Mouse (Mus musculus) CH12.LX (cell line): ENCODE data around the gene Lcor. TPM values are rescaled to one million over a fixed set of nuclear protein-coding genes. Genes with fewer than 3 reads are reported as not detected.

Experiments
- DNase-seq: peaks from one replicate; pipeline ENCODE4 v3.0.0-alpha.2; 2013; ENCODE audit errors: extremely low read depth
- H3K27ac ChIP-seq: 2 replicates; pipeline ENCODE4 v1.5.1; 2012; ENCODE audit warnings: low read depth, mild to moderate bottlenecking, control low read depth, moderate library complexity; ENCODE audit not compliant: insufficient read depth
- H3K27me3 ChIP-seq: replicated peaks from 2 replicates; pipeline ENCODE3; 2012; ENCODE audit warnings: inconsistent platforms
- H3K36me3 ChIP-seq, 2 experiments: replicated peaks in 1 of 2; 2 replicates each; pipeline versions ENCODE3 to v1.6.1; 2012; ENCODE audit warnings: inconsistent platforms in 1 of 2, low read length in 1 of 2, mild to moderate bottlenecking in 1 of 2, mixed read lengths in 1 of 2, moderate library complexity in 1 of 2; ENCODE audit not compliant: control insufficient read depth in 1 of 2, insufficient read depth in 1 of 2
- H3K4me1 ChIP-seq, 2 experiments: 2 replicates each; pipeline ENCODE4 v1.6.1; 2012; ENCODE audit warnings: inconsistent platforms in 1 of 2, moderate library complexity in 1 of 2; ENCODE audit not compliant: insufficient read depth in 2 of 2, control insufficient read depth in 1 of 2
- H3K4me2 ChIP-seq: 2 replicates; pipeline ENCODE4 v1.6.1; 2012; ENCODE audit warnings: low read depth, mild to moderate bottlenecking, control low read depth; ENCODE audit not compliant: poor library complexity, insufficient read depth, severe bottlenecking
- H3K4me3 ChIP-seq, 3 experiments: fragments of 150-350 bp in 1 of 3; sonication (generic) in 1 of 3; replicated peaks in 1 of 3; 2 replicates each; pipeline versions ENCODE3 to v1.5.1; 2011 to 2012; ENCODE audit warnings: low read depth in 2 of 3, low read length in 2 of 3, mild to moderate bottlenecking in 2 of 3, moderate library complexity in 2 of 3, control low read depth in 1 of 3, improper control_type of control experiment in 1 of 3, inconsistent platforms in 1 of 3, mixed read lengths in 1 of 3; ENCODE audit not compliant: poor library complexity in 1 of 3
- H3K79me2 ChIP-seq: replicated peaks from 2 replicates; pipeline ENCODE4 v1.6.1; 2012; ENCODE audit warnings: mild to moderate bottlenecking, moderate library complexity; ENCODE audit not compliant: control insufficient read depth, poor library complexity, insufficient read depth, severe bottlenecking; ENCODE audit errors: extremely low read depth
- H3K9ac ChIP-seq: 2 replicates; pipeline ENCODE4 v1.6.1; 2012; ENCODE audit warnings: low read depth, mild to moderate bottlenecking, control low read depth, moderate library complexity; ENCODE audit not compliant: insufficient read depth
- H3K9me3 ChIP-seq: replicated peaks from 2 replicates; pipeline ENCODE3; 2012; ENCODE audit warnings: low read length, inconsistent platforms, mixed read lengths
- BHLHE40 ChIP-seq: IDR thresholded peaks from 2 replicates; pipeline ENCODE4 v1.6.1; 2011; ENCODE audit warnings: mild to moderate bottlenecking, low read depth, low read length, improper control_type of control experiment
- CHD1 ChIP-seq: IDR thresholded peaks from 2 replicates; pipeline ENCODE4 v1.6.1; 2012; ENCODE audit warnings: low read depth, low read length, improper control_type of control experiment, inconsistent platforms
- CHD2 ChIP-seq: IDR thresholded peaks from 2 replicates; pipeline ENCODE4 v1.6.1; 2011; ENCODE audit warnings: low read length, improper control_type of control experiment
- CTCF ChIP-seq, 2 experiments: IDR thresholded peaks in 1 of 2; conservative IDR thresholded peaks in 1 of 2; 2 replicates each; pipeline ENCODE4 v1.5.1; 2011 to 2012; ENCODE audit warnings: low read depth in 2 of 2, low read length in 2 of 2, improper control_type of control experiment in 1 of 2, inconsistent platforms in 1 of 2, mild to moderate bottlenecking in 1 of 2, moderate library complexity in 1 of 2
- E2F4 ChIP-seq: IDR thresholded peaks from 2 replicates; pipeline ENCODE4 v1.6.1; 2011; ENCODE audit warnings: low read depth, low read length, improper control_type of control experiment; ENCODE audit not compliant: insufficient replicate concordance
- ELF1 ChIP-seq: IDR thresholded peaks from 2 replicates; pipeline ENCODE4 v1.6.1; 2014; ENCODE audit warnings: low read depth, mild to moderate bottlenecking, inconsistent platforms, low read length, improper control_type of control experiment
- EP300 ChIP-seq: IDR thresholded peaks from 2 replicates; pipeline ENCODE4 v1.6.1; 2011; ENCODE audit warnings: low read length, improper control_type of control experiment
- ETS1 ChIP-seq: conservative IDR thresholded peaks from 2 replicates; pipeline ENCODE4 v1.6.1; 2012; ENCODE audit warnings: low read depth, mild to moderate bottlenecking, inconsistent platforms, low read length, improper control_type of control experiment, moderate library complexity
- GABPA ChIP-seq: IDR thresholded peaks from 2 replicates; pipeline ENCODE4 v1.6.1; 2012; ENCODE audit warnings: low read depth, low read length, improper control_type of control experiment, inconsistent platforms; ENCODE audit not compliant: insufficient replicate concordance
- HCFC1 ChIP-seq: IDR thresholded peaks from 2 replicates; pipeline ENCODE4 v1.6.1; 2012; ENCODE audit warnings: low read depth, mild to moderate bottlenecking, inconsistent platforms, low read length, improper control_type of control experiment
- IRF4 ChIP-seq: IDR thresholded peaks from 2 replicates; pipeline ENCODE4 v1.6.1; 2014; ENCODE audit warnings: low read depth, mild to moderate bottlenecking, inconsistent platforms, low read length, improper control_type of control experiment
- JUN ChIP-seq: IDR thresholded peaks from 2 replicates; pipeline ENCODE4 v1.6.1; 2011; ENCODE audit warnings: low read depth, mild to moderate bottlenecking, low read length, improper control_type of control experiment, moderate library complexity; ENCODE audit not compliant: insufficient read depth
- JUND ChIP-seq: conservative IDR thresholded peaks from 2 replicates; pipeline ENCODE4 v1.6.1; 2011; ENCODE audit warnings: low read depth, low read length, improper control_type of control experiment
- KAT2A ChIP-seq: IDR thresholded peaks from 2 replicates; pipeline ENCODE4 v1.6.1; 2012; ENCODE audit warnings: low read length, improper control_type of control experiment, inconsistent platforms; ENCODE audit not compliant: insufficient replicate concordance
- MAFK ChIP-seq: IDR thresholded peaks from 2 replicates; pipeline ENCODE4 v1.6.1; 2011; ENCODE audit warnings: low read length, improper control_type of control experiment; ENCODE audit not compliant: insufficient replicate concordance
- MAX ChIP-seq: IDR thresholded peaks from 2 replicates; pipeline ENCODE4 v1.6.1; 2011; ENCODE audit warnings: low read length, improper control_type of control experiment
- MAZ ChIP-seq: IDR thresholded peaks from 2 replicates; pipeline ENCODE4 v1.6.1; 2012; ENCODE audit warnings: low read depth, mild to moderate bottlenecking, inconsistent platforms, low read length, improper control_type of control experiment, moderate library complexity
- MEF2A ChIP-seq: IDR thresholded peaks from 2 replicates; pipeline ENCODE4 v1.6.1; 2014; ENCODE audit warnings: low read depth, mild to moderate bottlenecking, inconsistent platforms, low read length, improper control_type of control experiment, borderline replicate concordance
- MXI1 ChIP-seq: IDR thresholded peaks from 2 replicates; pipeline ENCODE4 v1.6.1; 2011; ENCODE audit warnings: mild to moderate bottlenecking, low read depth, low read length, improper control_type of control experiment
- MYC ChIP-seq: IDR thresholded peaks from 2 replicates; pipeline ENCODE4 v1.6.1; 2011; ENCODE audit warnings: low read depth, mild to moderate bottlenecking, improper control_type of control experiment, low read length
- NELFE ChIP-seq: IDR thresholded peaks from 2 replicates; pipeline ENCODE4 v1.6.1; 2011; ENCODE audit warnings: low read depth, low read length, improper control_type of control experiment
- NRF1 ChIP-seq: IDR thresholded peaks from 2 replicates; pipeline ENCODE4 v1.6.1; 2014; ENCODE audit warnings: low read depth, mild to moderate bottlenecking, inconsistent platforms, low read length, improper control_type of control experiment, moderate library complexity
- PAX5 ChIP-seq: IDR thresholded peaks from 2 replicates; pipeline ENCODE4 v1.6.1; 2012; ENCODE audit warnings: low read length, inconsistent platforms, mixed read lengths
- POLR2A ChIP-seq: IDR thresholded peaks from 2 replicates; pipeline ENCODE4 v1.6.1; 2011; ENCODE audit warnings: low read depth, mild to moderate bottlenecking, improper control_type of control experiment, low read length
- POLR2AphosphoS2 ChIP-seq: IDR thresholded peaks from 2 replicates; pipeline ENCODE4 v1.6.1; 2011; ENCODE audit warnings: low read depth, low read length, improper control_type of control experiment
- RAD21 ChIP-seq: IDR thresholded peaks from 2 replicates; pipeline ENCODE4 v1.6.1; 2011; ENCODE audit warnings: low read depth, mild to moderate bottlenecking, low read length, improper control_type of control experiment, moderate library complexity
- RCOR1 ChIP-seq: conservative IDR thresholded peaks from 2 replicates; pipeline ENCODE4 v1.6.1; 2012; ENCODE audit warnings: low read depth, mild to moderate bottlenecking, inconsistent platforms, low read length, improper control_type of control experiment
- SIN3A ChIP-seq: IDR thresholded peaks from 2 replicates; pipeline ENCODE4 v1.6.1; 2012; ENCODE audit warnings: low read length, improper control_type of control experiment, inconsistent platforms
- SMC3 ChIP-seq: IDR thresholded peaks from 2 replicates; pipeline ENCODE4 v1.6.1; 2011; ENCODE audit warnings: low read depth, low read length, improper control_type of control experiment
- TBP ChIP-seq: conservative IDR thresholded peaks from 2 replicates; pipeline ENCODE4 v1.6.1; 2011; ENCODE audit warnings: low read depth, low read length, improper control_type of control experiment
- TCF12 ChIP-seq: IDR thresholded peaks from 2 replicates; pipeline ENCODE4 v1.6.1; 2014; ENCODE audit warnings: low read depth, mild to moderate bottlenecking, inconsistent platforms, low read length, improper control_type of control experiment
- UBTF ChIP-seq: IDR thresholded peaks from 2 replicates; pipeline ENCODE4 v1.6.1; 2012; ENCODE audit warnings: low read depth, mild to moderate bottlenecking, inconsistent platforms, low read length, improper control_type of control experiment, moderate library complexity
- USF1 ChIP-seq: IDR thresholded peaks from 2 replicates; pipeline ENCODE4 v1.6.1; 2014; ENCODE audit warnings: low read depth, mild to moderate bottlenecking, inconsistent platforms, low read length, improper control_type of control experiment
- USF2 ChIP-seq: conservative IDR thresholded peaks from 2 replicates; pipeline ENCODE4 v1.6.1; 2011; ENCODE audit warnings: low read depth, low read length, improper control_type of control experiment
- ZC3H11A ChIP-seq: IDR thresholded peaks from 2 replicates; pipeline ENCODE4 v1.6.1; 2012; ENCODE audit warnings: low read depth, mild to moderate bottlenecking, inconsistent platforms, low read length, improper control_type of control experiment
- ZKSCAN1 ChIP-seq: IDR thresholded peaks from 2 replicates; pipeline ENCODE4 v1.6.1; 2012; ENCODE audit warnings: low read depth, inconsistent platforms, low read length, improper control_type of control experiment, borderline replicate concordance
- ZMIZ1 ChIP-seq: IDR thresholded peaks from 2 replicates; pipeline ENCODE4 v1.6.1; 2012; ENCODE audit warnings: low read depth, mild to moderate bottlenecking, inconsistent platforms, low read length, improper control_type of control experiment
- ZNF384 ChIP-seq: IDR thresholded peaks from 2 replicates; pipeline ENCODE4 v1.6.1; 2012; ENCODE audit warnings: low read depth, low read length, improper control_type of control experiment, inconsistent platforms
- dilution Hi-C: fragments of 300-500 bp; cut with MboI; formaldehyde crosslinking; loops from 2 replicates; pipeline ENCODE4 v1.14.3; 2020; ENCODE audit warnings: low sequenced_read_pairs; ENCODE audit not compliant: extremely low pct_unique_long_range_greater_than_20kb, extremely low pct_ligation_motif_present
- in situ Hi-C: fragments of 300-500 bp; cut with MboI; formaldehyde crosslinking; loops from 3 replicates; pipeline ENCODE4 v1.14.3; 2019; ENCODE audit warnings: low sequenced_read_pairs, low pct_ligation_motif_present, low pct_unique_long_range_greater_than_20kb, mixed read lengths
- polyA plus RNA-seq: library from polyadenylated mRNA; unstranded; fragments of >175 nt; gene quantifications from 2 replicates; pipeline ENCODE4 v1.2.1, GENCODE M21; 2012; ENCODE audit warnings: low read depth; ENCODE audit not compliant: insufficient read length
- total RNA-seq, 2 experiments: library from RNA; depleted of rRNA; stranded (reverse); fragments of 300-350 nt in 1 of 2; fragments of >200 nt in 1 of 2; gene quantifications; 2 replicates each; pipeline ENCODE4 v1.2.3; 2012 to 2014

Lcor gene
- total and polyA plus RNA-seq, 3 experiments = 2.9 to 4.8 (median 3.4) TPM

GRCm38 (mm10) chr19:41481030-41481886 is 1.2 kb upstream of the Lcor start:
- DNase-seq = peak; percentile 72
- Histone ChIP-seq H3K9me3 (no peaks in the 10 kb centered on the region), H3K4me2 (peak overlapping the region; percentile 90), H3K36me3 (peaks cover 0 to 2% of the 10 kb centered on the region in 2 experiments), H3K4me3 (peak overlapping the region; percentile 62 to 84 (median 72)), H3K27me3 (no peaks in the 10 kb centered on the region), H3K9ac (peak overlapping the region; percentile 80), H3K4me1 (peaks cover 0 to 22% of the 10 kb centered on the region in 2 experiments; a peak in 2 of 4 replicates), H3K27ac (peak overlapping the region; percentile 76), H3K79me2 (peaks cover 29% of the 10 kb centered on the region)
- TF ChIP-seq JUND = 0 out of 2 replicates have a peak, but pooled peaks have one; percentile 29
- no peak for TF ChIP-seq HCFC1
- peak; percentile 52; the same call in 1 of the 2 replicates for TF ChIP-seq MYC
- TF ChIP-seq MAFK = no peak
- TF ChIP-seq JUN = no peak
- no peak for TF ChIP-seq ZKSCAN1
- peak; percentile 27; the same call in 1 of the 2 replicates for TF ChIP-seq TBP
- no peak for TF ChIP-seq MAX
- peak; percentile 62 for TF ChIP-seq SMC3
- no peak for TF ChIP-seq USF1
- no peak for TF ChIP-seq ZC3H11A
- no peak for TF ChIP-seq UBTF
- TF ChIP-seq TCF12 = 0 out of 2 replicates have a peak, but pooled peaks have one; percentile 32
- TF ChIP-seq ZNF384 = peak; percentile 23
- TF ChIP-seq ZMIZ1 = no peak
- TF ChIP-seq E2F4 = no peak
- TF ChIP-seq CTCF (conservative IDR thresholded peaks at IDR 0.05 in 1 of 2, IDR thresholded peaks at IDR 0.05 in 1 of 2; ENCODE audit: low read depth in 2 of 2, low read length in 2 of 2) = peak; percentile 76 to 89
- TF ChIP-seq CHD1 = no peak
- peak; percentile 64 for TF ChIP-seq ELF1
- TF ChIP-seq NELFE = no peak
- no peak for TF ChIP-seq MAZ
- no peak for TF ChIP-seq CHD2
- TF ChIP-seq GABPA = no peak
- 0 out of 2 replicates have a peak, but pooled peaks have one; percentile 35 for TF ChIP-seq IRF4
- TF ChIP-seq NRF1 = no peak
- no peak for TF ChIP-seq ETS1
- TF ChIP-seq MEF2A = no peak
- peak; percentile 61 for TF ChIP-seq RAD21
- TF ChIP-seq EP300 = 0 out of 2 replicates have a peak, but pooled peaks have one; percentile 4
- no peak for TF ChIP-seq USF2
- TF ChIP-seq BHLHE40 = no peak
- peak; percentile 25; the same call in 1 of the 2 replicates for TF ChIP-seq POLR2A
- peak; percentile 4 for TF ChIP-seq SIN3A
- TF ChIP-seq RCOR1 = no peak
- no peak for TF ChIP-seq PAX5
- no peak for TF ChIP-seq MXI1
- TF ChIP-seq POLR2AphosphoS2 = no peak
- no peak for TF ChIP-seq KAT2A
- in situ Hi-C loops = no loop called here
- dilution Hi-C loops = no loop called here
